Mouse (Mus musculus) spleen, postnatal 14 days (tissue): ENCODE measurements around the gene Pepd.
A peak's percentile ranks its signal among the peaks of the same experiment; 100 is the strongest.

Source experiments
- DNase-seq, 2 experiments: peaks; one replicate each; pipeline ENCODE4 v3.0.0; 2021 to 2022; ENCODE audit warnings: low spot score in 2 of 2

Gene Pepd

GRCm38 (mm10) chr7:34911919-34912897 is at the start of gene Pepd:
Pepd (plus strand) TSS chr7:34912379.
- DNase-seq = peak; percentile 42 to 65

DNA sequence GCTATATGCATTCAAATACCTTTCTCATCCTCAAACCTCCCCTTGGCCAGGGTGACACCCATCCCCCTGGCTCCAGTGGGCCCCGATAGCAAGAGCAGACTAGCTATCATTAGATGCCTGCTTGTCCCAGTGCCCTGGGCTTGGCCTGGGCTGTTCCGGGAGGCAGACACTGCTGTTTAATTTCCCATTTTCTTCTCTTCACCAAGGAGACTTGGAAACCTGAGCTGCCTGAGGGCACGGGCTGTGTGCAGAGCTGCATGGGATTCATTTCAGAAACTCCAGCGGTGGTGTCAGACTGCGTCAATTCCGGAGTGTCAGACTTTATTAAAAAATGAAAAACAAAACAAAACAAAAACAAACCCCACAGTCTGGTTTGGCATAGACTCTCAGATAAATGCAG is 44.9 kb upstream of the Pepd start:
- DNase-seq = no peak

- no peak for DNase-seq
Observed at GRCm38 (mm10) chr7:34869693-34870092, 42.5 kb upstream of the Pepd start.

DNA sequence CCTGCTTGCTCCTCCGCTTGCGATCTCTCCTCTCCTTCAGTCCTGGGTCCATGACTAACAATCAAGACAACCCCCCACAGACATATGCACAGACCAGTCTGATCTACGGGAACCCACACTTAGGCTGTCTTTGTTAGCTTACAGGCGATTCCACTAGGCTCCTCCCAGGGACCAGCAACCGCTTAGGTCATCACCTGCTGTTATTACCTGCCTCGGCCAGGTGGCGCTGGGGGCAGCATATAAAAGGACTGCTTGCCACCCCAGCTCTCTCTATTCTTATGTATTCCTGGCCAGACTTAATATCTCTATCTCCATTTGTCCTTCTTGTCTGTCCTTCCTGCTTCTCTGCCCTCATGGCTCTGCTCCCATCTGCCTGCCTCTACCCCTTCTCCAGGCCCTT is 35.4 kb upstream of the Pepd start:
- no peak for DNase-seq

DNA sequence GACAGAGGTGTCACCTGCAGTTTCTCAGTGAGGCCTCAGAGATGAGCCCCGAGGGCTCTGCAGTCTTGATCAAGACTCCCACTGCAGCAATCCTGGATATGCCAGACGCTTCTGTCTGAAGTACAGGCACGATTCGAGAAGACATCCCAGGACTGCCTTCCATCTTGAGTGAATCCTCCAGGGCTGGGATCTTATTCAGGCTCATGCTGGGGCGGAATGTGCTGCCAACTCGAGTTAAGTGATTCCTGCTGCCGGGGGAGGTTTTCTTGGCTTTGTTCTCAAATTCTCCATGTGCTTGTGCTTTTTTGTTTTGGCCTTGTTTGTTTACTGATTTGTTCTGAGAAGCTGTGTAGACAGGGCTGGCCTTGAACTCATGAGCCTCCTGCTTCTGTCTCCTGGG is 34.4 kb upstream of the Pepd start:
- no peak for DNase-seq

DNA sequence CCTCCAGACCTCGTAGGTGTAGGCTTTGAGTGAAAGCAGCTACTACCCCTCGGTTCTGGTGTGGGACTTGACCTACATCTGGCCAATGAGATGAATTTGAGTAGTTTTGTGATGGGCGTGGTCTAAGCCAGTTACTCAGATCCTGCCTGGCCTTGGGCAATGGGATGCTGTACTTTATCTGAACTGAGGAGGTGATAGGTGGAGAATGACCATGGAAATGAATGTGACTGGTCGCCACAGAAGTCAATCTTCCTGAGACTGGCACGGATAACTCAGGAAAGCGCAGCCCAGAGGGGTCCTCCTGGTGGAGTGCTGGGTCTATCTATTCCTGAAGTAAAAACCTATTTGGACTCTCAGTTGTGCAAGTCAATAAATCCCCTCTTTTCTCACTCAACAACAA is 23.7 kb upstream of the Pepd start:
- no peak for DNase-seq

- no peak for DNase-seq
Observed at GRCm38 (mm10) chr7:34888891-34889290, 23.3 kb upstream of the Pepd start.

DNA sequence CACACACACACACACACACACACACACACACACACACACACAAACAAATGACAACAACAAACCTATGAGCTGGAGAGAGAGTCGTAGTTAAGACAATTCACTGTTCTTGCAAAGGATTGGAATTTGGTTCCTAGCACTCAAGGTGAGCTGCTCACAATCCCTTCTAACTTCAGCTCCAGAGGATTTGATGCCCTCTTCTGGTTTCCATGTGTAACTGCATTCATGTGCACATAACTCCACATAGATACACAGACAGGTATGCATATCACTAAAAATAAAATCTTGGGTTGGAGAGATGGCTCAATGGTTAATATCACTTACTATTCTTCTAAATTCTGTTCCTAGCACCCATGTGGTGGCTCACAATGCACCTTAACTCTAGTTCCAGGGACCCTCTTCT is 19.3 kb upstream of the Pepd start:
- no peak for DNase-seq

GRCm38 (mm10) chr7:34896461-34896860 is 15.7 kb upstream of the Pepd start:
- DNase-seq = no peak

DNA sequence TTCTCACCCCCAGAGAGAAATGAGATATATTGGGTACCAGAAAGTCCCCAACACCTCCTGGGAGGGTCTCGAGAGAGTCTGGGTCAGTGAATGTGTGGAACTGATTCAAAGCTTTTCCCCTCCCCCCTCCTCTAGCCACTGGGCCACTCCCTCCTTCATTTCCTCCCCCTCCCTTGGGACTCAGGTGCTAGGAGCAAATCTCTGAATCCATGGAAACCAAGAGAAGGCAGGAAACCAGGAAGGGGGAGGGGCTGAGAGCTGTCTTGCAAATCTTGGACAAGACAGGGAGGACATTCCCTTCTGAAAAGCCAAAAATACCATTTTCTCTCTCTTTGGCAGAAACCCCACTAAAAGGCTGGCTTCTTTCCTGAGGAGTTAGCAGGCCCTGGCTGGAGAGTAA is 15.1 kb upstream of the Pepd start:
- DNase-seq = no peak

DNA sequence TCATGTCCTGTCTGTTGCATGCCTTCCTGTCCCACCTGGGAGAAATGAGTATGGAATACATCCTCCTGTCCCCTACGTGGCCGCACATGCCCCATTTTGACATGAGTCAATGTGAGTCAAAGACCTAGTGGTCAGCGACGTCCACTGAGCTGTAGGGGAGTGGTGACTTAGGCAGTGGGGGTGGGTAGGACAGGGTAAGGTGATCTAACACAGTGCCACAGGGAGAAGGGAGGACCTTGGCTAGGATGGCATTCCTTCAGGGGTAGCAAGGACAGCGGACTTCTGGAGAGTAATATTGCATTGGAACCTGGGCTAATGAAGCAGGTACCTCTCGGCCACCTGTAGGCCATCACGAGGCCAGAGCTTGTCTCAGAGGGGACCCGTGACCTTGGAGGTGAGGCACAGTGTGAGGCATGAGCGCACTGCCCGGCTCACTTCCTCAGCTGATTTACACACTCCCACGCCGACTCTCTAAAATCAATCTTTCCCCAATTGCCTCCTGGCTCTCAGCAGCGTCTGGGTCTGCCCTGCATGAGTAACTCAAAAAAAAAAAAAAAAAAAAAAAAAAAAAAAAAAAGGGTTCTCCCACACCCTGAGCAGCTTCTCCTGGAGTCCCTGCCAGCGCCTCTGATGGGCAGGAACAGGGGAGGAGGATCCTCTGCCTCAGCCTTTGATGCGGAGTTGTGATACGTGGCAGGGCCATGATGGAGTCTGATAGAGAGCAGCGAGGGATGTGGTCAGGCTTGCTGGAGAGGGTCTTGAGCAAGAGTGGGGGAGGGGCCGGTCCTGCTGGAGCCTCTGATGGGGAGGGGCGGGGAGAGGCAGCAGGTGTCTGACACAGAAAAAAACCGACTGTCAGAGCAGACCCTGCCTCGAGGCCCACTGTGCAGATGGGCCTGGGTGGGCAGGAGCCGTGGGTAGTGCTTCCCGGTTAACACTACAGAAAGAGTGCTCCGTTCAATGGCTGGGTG is 1.8 kb upstream of the Pepd start:
- DNase-seq = no peak

- DNase-seq = no peak
Observed at GRCm38 (mm10) chr7:34913956-34914355, 1.8 kb downstream of the Pepd start.

- DNase-seq = no peak
Observed at GRCm38 (mm10) chr7:34915555-34915954, 3.4 kb downstream of the Pepd start.

DNA sequence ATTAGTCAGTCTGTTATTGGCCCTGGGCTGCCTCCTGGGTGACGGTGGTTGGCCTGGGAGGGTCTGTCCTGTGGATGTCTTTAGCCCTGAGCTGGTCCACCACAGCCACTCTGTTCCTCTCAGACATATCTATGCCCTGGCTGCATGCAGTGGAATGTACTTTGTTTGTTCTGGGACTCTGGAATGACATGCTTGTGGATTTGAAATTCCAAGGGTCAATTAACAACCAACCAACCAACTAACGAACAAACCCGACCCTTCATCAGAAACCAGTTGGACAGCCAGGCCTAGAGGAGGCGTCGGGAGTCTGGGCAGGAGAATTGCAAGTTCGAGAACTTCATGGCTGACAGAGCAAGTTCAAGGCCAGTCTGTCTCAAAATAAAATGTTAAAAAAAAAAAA is 5.4 kb downstream of the Pepd start:
- DNase-seq = no peak

- no peak for DNase-seq
Observed at GRCm38 (mm10) chr7:34917998-34918397, 5.8 kb downstream of the Pepd start.

DNA sequence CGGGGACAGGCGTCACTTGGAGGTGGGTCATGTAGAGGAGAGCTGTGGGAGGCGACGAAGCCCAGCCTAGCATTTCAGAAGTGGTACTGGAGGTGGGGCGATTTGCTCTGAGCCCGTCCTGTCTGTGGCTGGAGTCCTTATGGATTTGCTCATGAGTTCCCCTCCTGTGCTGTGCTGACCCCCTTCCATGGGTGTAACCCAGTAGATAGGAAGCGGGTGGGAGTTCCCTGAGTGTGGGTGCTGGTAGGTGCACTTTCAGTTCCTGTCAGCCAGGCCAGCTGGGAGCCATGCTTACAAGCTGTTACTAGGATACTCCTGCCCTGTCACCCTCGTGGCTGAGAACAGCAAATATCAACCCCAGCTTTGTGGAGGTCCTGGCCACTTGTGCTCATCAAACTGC is 6.2 kb downstream of the Pepd start:
- DNase-seq = peak in 1 of 2 experiments; percentile 27

- no peak for DNase-seq
Observed at GRCm38 (mm10) chr7:34919054-34919453, 6.9 kb downstream of the Pepd start.

GRCm38 (mm10) chr7:34919809-34920208 is 7.6 kb downstream of the Pepd start:
- peak in 1 of 2 experiments; percentile 44 for DNase-seq

- DNase-seq = no peak
Observed at GRCm38 (mm10) chr7:34925208-34925607, 13.0 kb downstream of the Pepd start.

- DNase-seq = no peak
Observed at GRCm38 (mm10) chr7:34925956-34926355, 13.8 kb downstream of the Pepd start.

DNA sequence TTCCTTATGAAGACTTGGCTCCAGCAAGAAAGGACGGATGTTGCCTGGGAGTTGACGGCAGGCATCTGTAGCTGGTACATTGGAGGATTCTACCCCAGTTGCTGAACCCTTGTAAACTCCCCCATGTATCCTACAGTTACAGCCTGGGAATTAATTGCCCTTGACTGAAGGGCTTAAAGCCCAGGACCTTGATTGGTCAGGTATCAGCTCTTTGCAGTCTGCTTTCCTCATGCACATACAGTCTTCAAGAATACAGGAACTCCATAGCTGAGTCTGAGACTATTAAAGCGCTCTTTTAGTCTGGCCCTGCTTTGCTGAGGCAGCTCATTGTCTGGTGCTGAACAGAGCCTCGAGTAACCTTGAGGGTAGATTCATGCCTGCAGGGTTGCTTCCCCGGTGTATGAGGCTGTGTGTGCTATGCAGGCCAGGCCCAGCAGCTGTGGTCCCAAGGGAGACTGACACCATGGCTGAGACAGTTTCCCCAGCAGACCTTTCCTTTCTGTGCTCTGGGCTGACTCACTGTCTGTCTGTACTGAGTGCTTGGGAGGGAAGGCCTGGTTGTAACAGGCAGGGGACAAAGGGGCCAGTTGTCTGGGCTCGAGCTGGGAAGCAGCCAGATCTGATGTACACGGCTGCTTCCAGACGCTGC is 17.6 kb downstream of the Pepd start:
- no peak for DNase-seq

GRCm38 (mm10) chr7:34930263-34930757 is 18.1 kb downstream of the Pepd start:
- DNase-seq = no peak
